Comparison of ENCODE assay signal across 14 mouse cellular contexts in the genomic region with DNA sequence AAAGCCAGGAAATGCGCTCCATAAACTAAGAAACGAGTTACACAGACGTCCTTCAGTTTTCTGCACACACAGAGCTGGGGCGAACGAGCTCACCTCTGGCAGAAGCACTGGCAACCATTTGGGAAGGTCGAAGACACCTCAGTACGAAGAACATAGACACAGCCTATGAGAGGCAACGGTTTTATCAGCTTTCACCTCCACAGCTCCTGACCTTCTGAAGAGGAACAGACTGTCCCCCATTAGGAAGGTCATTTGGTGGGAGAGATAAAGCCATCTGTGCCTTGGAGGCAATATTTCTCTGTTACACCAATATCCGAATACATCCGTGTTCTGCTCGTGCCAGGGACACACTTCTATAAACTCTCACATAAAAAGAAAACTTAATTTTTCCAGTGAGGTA.
"Had no signal": no experiment of that assay in that cellular context is flagged by ENCODE, and none has a peak within 500 bp of the region (broad histone marks: within the 10 kb centered on the region; RNA-seq: fewer than 3 reads in every experiment).

No protein-coding gene starts in this region.

- H3K27ac ChIP-seq: intestine, embryonic 15.5 days; left cerebral cortex, adult 2 months; liver, embryonic 15.5 days; stomach, embryonic 15.5 days had no signal

- H3K27me3 ChIP-seq: intestine, embryonic 15.5 days; liver, embryonic 15.5 days; stomach, embryonic 15.5 days had no signal

- H3K4me3 ChIP-seq: intestine, embryonic 15.5 days; left cerebral cortex, adult 2 months; liver, embryonic 15.5 days; stomach, embryonic 15.5 days had no signal

- H3K4me2 ChIP-seq: intestine, embryonic 15.5 days; liver, embryonic 15.5 days; stomach, embryonic 15.5 days had no signal

- ATAC-seq: intestine, embryonic 15.5 days; lung, postnatal 0 days; midbrain, embryonic 16.5 days had no signal

- H3K9me3 ChIP-seq: intestine, embryonic 15.5 days; liver, embryonic 15.5 days; stomach, embryonic 15.5 days had no signal

- H3K36me3 ChIP-seq: intestine, embryonic 15.5 days; liver, embryonic 15.5 days; stomach, embryonic 15.5 days had no signal

- H3K9ac ChIP-seq: intestine, embryonic 15.5 days; liver, embryonic 15.5 days; stomach, embryonic 15.5 days had no signal

- DNase-seq: kidney, adult 18-20 months; kidney, postnatal 4 days; liver; lung, adult 2 months; lung, postnatal 36 days; right cerebral cortex, postnatal 14 days; thymus, adult 2 months; thymus, postnatal 25 days had no signal
